Mouse (Mus musculus) splenic B cell, adult 2 months (primary cell): ENCODE results near the gene Pbld1.
A peak's percentile ranks its signal among the peaks of the same experiment; 100 is the strongest.

ENCODE experiments used
- DNase-seq: peaks from one replicate; pipeline ENCODE4 v3.0.0-alpha.2; 2011; ENCODE audit warnings: low read depth, low spot score
- H3K27me3 ChIP-seq: 2 replicates; pipeline ENCODE4 v1.6.1; 2012; ENCODE audit warnings: mild to moderate bottlenecking, low read length, moderate library complexity, mixed read lengths; ENCODE audit not compliant: control insufficient read depth, poor library complexity, insufficient read depth, severe bottlenecking
- H3K36me3 ChIP-seq: 2 replicates; pipeline ENCODE4 v1.6.1; 2012; ENCODE audit warnings: mild to moderate bottlenecking, low read length, moderate library complexity, mixed read lengths; ENCODE audit not compliant: control insufficient read depth, poor library complexity, insufficient read depth, severe bottlenecking

The Pbld1 gene

GRCm38 (mm10) chr10:63056966-63057750, 2.8 kb upstream of the Pbld1 start:
- Histone ChIP-seq H3K36me3 (no peaks in the 10 kb centered on the region), H3K27me3 (no peaks in the 10 kb centered on the region)
- no peak for DNase-seq

GRCm38 (mm10) chr10:63060406-63060805, 444 bp downstream of the Pbld1 start:
- no peaks in the 10 kb centered on the region for H3K27me3 ChIP-seq
- DNase-seq, result no peak
- no peaks in the 10 kb centered on the region for H3K36me3 ChIP-seq

- no peaks in the 10 kb centered on the region for H3K36me3 ChIP-seq
- H3K27me3 ChIP-seq, result no peaks in the 10 kb centered on the region
- no peak for DNase-seq
Measured at GRCm38 (mm10) chr10:63061266-63061665, 1.3 kb downstream of the Pbld1 start.

- no peaks in the 10 kb centered on the region for H3K36me3 ChIP-seq
- DNase-seq, result no peak
- H3K27me3 ChIP-seq, result no peaks in the 10 kb centered on the region
Measured at GRCm38 (mm10) chr10:63062696-63063095, 2.7 kb downstream of the Pbld1 start.

GRCm38 (mm10) chr10:63063365-63063764, 3.4 kb downstream of the Pbld1 start:
- no peaks in the 10 kb centered on the region for H3K36me3 ChIP-seq
- no peaks in the 10 kb centered on the region for H3K27me3 ChIP-seq
- DNase-seq, result no peak

GRCm38 (mm10) chr10:63064516-63064915, 4.6 kb downstream of the Pbld1 start:
- no peaks in the 10 kb centered on the region for H3K27me3 ChIP-seq
- no peak for DNase-seq
- no peaks in the 10 kb centered on the region for H3K36me3 ChIP-seq

GRCm38 (mm10) chr10:63065561-63065960, 5.6 kb downstream of the Pbld1 start:
- H3K36me3 ChIP-seq, result no peaks in the 10 kb centered on the region
- DNase-seq, result no peak
- H3K27me3 ChIP-seq, result no peaks in the 10 kb centered on the region

- DNase-seq, result peak; percentile 87
- no peaks in the 10 kb centered on the region for H3K27me3 ChIP-seq
- no peaks in the 10 kb centered on the region for H3K36me3 ChIP-seq
Measured at GRCm38 (mm10) chr10:63065988-63066387, 6.0 kb downstream of the Pbld1 start.

- no peak for DNase-seq
- H3K36me3 ChIP-seq, result no peaks in the 10 kb centered on the region
- H3K27me3 ChIP-seq, result no peaks in the 10 kb centered on the region
Measured at GRCm38 (mm10) chr10:63086304-63086703, 26.3 kb downstream of the Pbld1 start.

GRCm38 (mm10) chr10:63089103-63089757, 29.3 kb downstream of the Pbld1 start:
- no peaks in the 10 kb centered on the region for H3K27me3 ChIP-seq
- peak; percentile 20 for DNase-seq

GRCm38 (mm10) chr10:63089758-63090571, 30.0 kb downstream of the Pbld1 start:
- H3K27me3 ChIP-seq, result no peaks in the 10 kb centered on the region
- no peak for DNase-seq
- H3K36me3 ChIP-seq, result no peaks in the 10 kb centered on the region

More at GRCm38 (mm10) chr10:63089103-63089757, 29.3 kb downstream of the Pbld1 start:
- H3K36me3 ChIP-seq, result no peaks in the 10 kb centered on the region

GRCm38 (mm10) chr10:63091915-63092314, 32.0 kb downstream of the Pbld1 start:
- no peaks in the 10 kb centered on the region for H3K36me3 ChIP-seq
- DNase-seq, result no peak
- no peaks in the 10 kb centered on the region for H3K27me3 ChIP-seq

GRCm38 (mm10) chr10:63092616-63093550, 32.9 kb downstream of the Pbld1 start:
- H3K27me3 ChIP-seq, result no peaks in the 10 kb centered on the region
- no peak for DNase-seq
- no peaks in the 10 kb centered on the region for H3K36me3 ChIP-seq

- Histone ChIP-seq H3K27me3 (no peaks in the 10 kb centered on the region; the same call in 1 of the 2 replicates), H3K36me3 (no peaks in the 10 kb centered on the region)
- no peak for DNase-seq
Measured at GRCm38 (mm10) chr10:63096757-63097156, 36.8 kb downstream of the Pbld1 start.
